Mouse (Mus musculus): ENCODE measurements at regions not wholly inside any gene's neighbourhood (a gene's known extent, or its start where the extent isn't known, plus 50 kb on each side); places are given as distances from the start of the nearest gene placed in this dataset.

GRCm38 (mm10) chr16:31576422-31576821 is 86.8 kb upstream of the Dlg1 start:
- TF ChIP-seq GATA1 (IDR thresholded peaks at IDR 0.05; ENCODE audit: borderline replicate concordance, low read length): no peak
- TF ChIP-seq FLI1 (IDR thresholded peaks at IDR 0.05; ENCODE audit: low read length): no peak
